Mouse (Mus musculus) lung, adult 2 months (tissue): ENCODE results near the gene Taz.

Source experiments
- CTCF ChIP-seq: fragments of 200-500 bp; IDR thresholded peaks from 2 replicates; pipeline ENCODE4 v1.5.1; 2011; ENCODE audit warnings: mild to moderate bottlenecking, low read length, control low read depth; ENCODE audit not compliant: insufficient read depth
- POLR2A ChIP-seq: fragments of 200-500 bp; IDR thresholded peaks from 2 replicates; pipeline ENCODE4 v1.6.1; 2011; ENCODE audit warnings: low read depth, mild to moderate bottlenecking, control low read depth, low read length, borderline replicate concordance; ENCODE audit errors: extremely low read depth

GRCm38 (mm10) chrX:74246213-74246681 is 35.5 kb upstream of the Taz start:
- TF ChIP-seq CTCF: no peak
- TF ChIP-seq POLR2A: peak; percentile 98
